Mouse (Mus musculus) frontal cortex, postnatal 10 days (tissue): ENCODE data around the gene Skor1.

Experiments
- DNase-seq, 2 experiments: peaks; one replicate each; pipeline ENCODE4 v3.0.0; 2022; ENCODE audit warnings: low spot score in 2 of 2, mixed read lengths in 1 of 2

Skor1 gene

DNA sequence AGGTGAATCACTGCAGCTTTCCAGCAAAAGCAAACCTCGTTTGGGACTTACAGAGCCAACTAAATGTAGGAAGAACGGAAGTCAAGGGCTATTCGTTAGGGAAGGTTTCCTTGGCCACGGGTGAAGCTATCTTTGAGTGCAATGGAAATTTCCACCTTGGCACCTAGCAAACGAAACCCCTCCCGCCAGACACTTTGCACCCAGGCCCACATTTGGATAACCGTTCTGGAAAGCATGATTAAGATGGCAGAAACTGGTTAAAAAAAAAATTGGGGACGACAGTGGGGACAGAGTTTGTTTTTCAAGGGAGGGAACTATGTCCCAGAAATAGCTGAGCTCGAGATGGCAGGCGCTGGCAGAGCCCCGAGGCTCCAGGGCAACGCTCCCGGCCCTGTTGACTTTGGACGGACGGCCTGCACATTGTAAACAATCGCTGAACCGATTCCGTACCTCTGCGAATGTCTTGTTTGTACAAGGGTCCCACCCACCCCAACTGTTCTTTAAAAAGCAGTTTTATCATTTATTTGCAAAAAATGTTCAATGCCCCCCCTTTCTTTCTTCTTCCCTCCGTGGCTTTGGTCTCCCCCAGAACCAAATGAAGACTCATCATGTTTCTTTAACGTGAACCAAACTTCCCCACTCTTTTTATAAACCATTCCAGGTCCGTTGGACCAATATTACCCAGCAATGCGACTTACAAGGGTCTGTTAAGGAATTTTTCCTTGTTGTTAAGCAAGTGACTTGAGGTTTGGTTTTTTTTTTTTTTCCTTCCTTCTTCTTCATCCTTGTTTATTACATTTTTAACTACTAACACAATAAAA is 57.5 kb downstream of the Skor1 start:
- DNase-seq, result no peak

DNA sequence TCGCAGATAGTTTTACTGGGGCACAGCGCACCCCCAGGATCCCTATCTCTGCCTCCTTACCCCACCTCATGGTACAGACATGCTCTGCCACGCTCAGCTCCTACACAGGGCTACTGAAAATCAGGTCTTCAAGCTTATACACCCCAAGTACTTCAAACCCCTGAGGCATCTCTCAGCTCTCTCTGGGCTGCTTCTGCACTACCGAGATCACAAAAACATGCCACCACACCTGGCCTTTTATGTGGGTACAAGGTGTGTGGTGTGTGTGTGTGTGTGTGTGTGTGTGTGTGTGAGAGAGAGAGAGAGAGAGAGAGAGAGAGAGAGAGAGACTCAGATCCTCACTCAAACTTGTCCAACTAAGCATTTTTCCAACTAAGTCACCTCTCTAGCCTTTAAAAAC is 59.6 kb downstream of the Skor1 start:
- DNase-seq, result no peak
